Comparison of ENCODE assay signal across 9 mouse cellular contexts in the genomic region with DNA sequence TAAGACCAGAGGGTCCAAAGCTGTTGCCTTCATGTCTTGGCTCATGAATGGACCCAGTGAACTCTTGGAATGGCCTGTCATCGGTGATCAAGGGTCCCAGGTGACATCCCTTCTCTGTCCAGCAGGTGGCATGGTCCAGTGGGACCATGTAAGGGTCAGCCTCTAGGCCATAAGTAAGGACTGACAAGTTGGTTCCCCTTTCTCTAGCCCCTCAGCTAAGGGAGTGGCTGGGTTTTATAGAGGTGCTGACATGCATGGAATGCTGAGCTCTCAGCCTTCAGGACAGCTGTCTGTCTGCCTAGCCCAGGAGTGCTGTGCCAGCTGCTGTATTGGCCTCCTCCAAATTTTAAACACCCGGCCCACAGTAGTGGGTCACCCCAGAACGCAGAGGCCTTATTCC. TPM values are rescaled to one million over a fixed set of nuclear protein-coding genes. Genes with fewer than 3 reads are reported as not detected.
DNase-seq lines count a peak whose midpoint lies in the region; ATAC-seq and TF ChIP-seq lines count a peak whose summit lies in the region.
"Had no signal": no experiment of that assay in that cellular context is flagged by ENCODE, and none has a peak within 500 bp of the region (broad histone marks: within the 10 kb centered on the region; RNA-seq: fewer than 3 reads in every experiment).

No protein-coding gene starts in this region.

- H3K79me2 ChIP-seq in liver, adult 2 months (ENCODE audit: control insufficient read depth, insufficient read depth, low read length): no peaks in the 10 kb centered on the region

- no peak for TF ChIP-seq POLR2A in liver, adult 2 months (IDR thresholded peaks at IDR 0.05; ENCODE audit: extremely low read depth, insufficient read depth, low read length)

- H3K36me3 ChIP-seq in liver, adult 2 months (ENCODE audit: control insufficient read depth, insufficient read depth, low read length): no peaks in the 10 kb centered on the region
- no peaks in the 10 kb centered on the region for H3K36me3 ChIP-seq in liver, embryonic 12.5 days

- H3K4me3 ChIP-seq in liver, adult 2 months (ENCODE audit: insufficient read depth, low read depth, low read length): no peak overlapping the region
- no peak overlapping the region for H3K4me3 ChIP-seq in liver, embryonic 12.5 days

- peak; percentile 74 for TF ChIP-seq CTCF in liver, adult 2 months (IDR thresholded peaks at IDR 0.05; ENCODE audit: low read depth, low read length)

- no peak overlapping the region for H3K9ac ChIP-seq in liver, adult 2 months (ENCODE audit: low read depth, low read length)
- no peak overlapping the region for H3K9ac ChIP-seq in liver, embryonic 12.5 days

- no peaks in the 10 kb centered on the region for H3K27me3 ChIP-seq in liver, adult 2 months (ENCODE audit: control insufficient read depth, insufficient read depth, low read length)
- peaks cover 26% of the 10 kb centered on the region for H3K27me3 ChIP-seq in liver, embryonic 12.5 days (replicated peaks)

- H3K27ac ChIP-seq in liver, adult 2 months (replicated peaks; ENCODE audit: insufficient read depth, low read depth, low read length): no peak overlapping the region
- H3K27ac ChIP-seq in liver, embryonic 12.5 days: no peak overlapping the region

- H3K9me3 ChIP-seq in liver, embryonic 12.5 days (replicated peaks): no peaks in the 10 kb centered on the region

- ATAC-seq in liver, embryonic 12.5 days: no peak
- ATAC-seq in hematopoietic stem cell, adult 5-6 weeks (replicated peaks in 1 of 2; ENCODE audit: insufficient read depth in 1 of 2, low FRiP score in 2 of 2, low TSS enrichment in 1 of 2, low read depth in 1 of 2, poor library complexity in 2 of 2, severe bottlenecking in 2 of 2): peak; percentile 43 to 58; a peak in 3 of 4 replicates

- WGBS in liver, adult 2 months: 70% methylated on average over 3 of the region's 3 CpGs
- 52% methylated on average over 3 of the region's 3 CpGs for WGBS in liver, embryonic 12.5 days (ENCODE audit: insufficient replicate concordance)

- peak; percentile 40 to 43 for DNase-seq in adrenal gland, adult 18-20 months (ENCODE audit: low spot score in 2 of 2)
- DNase-seq in adrenal gland, adult 2 months: no peak
- peak; percentile 34 for DNase-seq in liver, adult 2 months (ENCODE audit: extremely low read depth, low read depth, low spot score)
- peak; percentile 37 for DNase-seq in c-Kit-positive CD71-negative TER-119-negative erythroid progenitor cells, embryonic 14.5 days (ENCODE audit: low read depth)
- DNase-seq in lung, postnatal 25 days (ENCODE audit: low spot score): peak; percentile 56
- no peak for DNase-seq in right cerebral cortex, postnatal 36 days (ENCODE audit: low spot score in 2 of 2)

- no peak overlapping the region for H3K4me2 ChIP-seq in liver, embryonic 12.5 days

- H3K4me1 ChIP-seq in liver, adult 2 months (ENCODE audit: control insufficient read depth, insufficient read depth, low read length): 0 out of 2 replicates have a peak, but pooled peaks cover 3% of the 10 kb centered on the region
- peaks cover 12% of the 10 kb centered on the region for H3K4me1 ChIP-seq in liver, embryonic 12.5 days

RNA-seq across cellular contexts. Expression of a gene that starts 3.5 kb away (rescaled TPM):
- not detected for total RNA-seq in adrenal gland, adult 18-20 months (2021)
- not detected for total RNA-seq in adrenal gland, adult 2 months (2021)
- 0.08 TPM in 1 of 2 replicates, not detected in the other for polyA plus RNA-seq in adrenal gland, adult 2 months (2012; rRNA removed)
- total RNA-seq in liver, adult 2 months (2014; rRNA removed): not detected in 2 replicates
- polyA plus RNA-seq in liver, adult 2 months (2012; rRNA removed): not detected in 2 replicates
- 0.14 and 0.90 TPM in 2 replicates for polyA plus RNA-seq in liver, embryonic 12.5 days (2016; fragmentation: Nextera tagmentation; extraction: Ambion mirVana)
- not detected in 2 replicates for total RNA-seq in hematopoietic stem cell, adult 5-6 weeks (2017)
- polyA plus RNA-seq: stomach, embryonic 14.5 days had no signal

RNA-seq across cellular contexts. Expression of a gene that starts 3.7 kb away (rescaled TPM):
- 10 to 100 TPM; 20.4 to 23.7 TPM for total RNA-seq in adrenal gland, adult 18-20 months (2021)
- total RNA-seq in adrenal gland, adult 2 months (2021): 10 to 100 TPM; 24.8 to 25.4 TPM
- polyA plus RNA-seq in adrenal gland, adult 2 months (2012; rRNA removed): 20.9 and 28.5 TPM in 2 replicates
- total RNA-seq in liver, adult 2 months (2014; rRNA removed): 3.5 and 4.4 TPM in 2 replicates
- polyA plus RNA-seq in liver, adult 2 months (2012; rRNA removed): 4.4 and 6.7 TPM in 2 replicates
- 0.77 and 1.3 TPM in 2 replicates for polyA plus RNA-seq in liver, embryonic 12.5 days (2016; fragmentation: Nextera tagmentation; extraction: Ambion mirVana)
- total RNA-seq in hematopoietic stem cell, adult 5-6 weeks (2017): 2.3 TPM in 1 of 2 replicates, not detected in the other

RNA-seq across cellular contexts. Expression of a gene that starts 47.7 kb away (rescaled TPM):
- total RNA-seq in adrenal gland, adult 18-20 months (2021): 1 to 10 TPM in 1 of 2 experiments, under 1 TPM in 1; 0.33 to 1.1 TPM
- total RNA-seq in adrenal gland, adult 2 months (2021): under 1 TPM; 0.76 to 0.78 TPM
- polyA plus RNA-seq in adrenal gland, adult 2 months (2012; rRNA removed): 1.7 and 2.5 TPM in 2 replicates
- 0.34 and 0.46 TPM in 2 replicates for total RNA-seq in liver, adult 2 months (2014; rRNA removed)
- polyA plus RNA-seq in liver, adult 2 months (2012; rRNA removed): 0.39 and 0.50 TPM in 2 replicates
- 0.31 and 0.36 TPM in 2 replicates for polyA plus RNA-seq in liver, embryonic 12.5 days (2016; fragmentation: Nextera tagmentation; extraction: Ambion mirVana)
- 1.2 and 5.8 TPM in 2 replicates for total RNA-seq in hematopoietic stem cell, adult 5-6 weeks (2017)

Comparison
In these comparisons a context has a peak if more than half of its experiments do, and no peak if none do; other contexts are left out.
1. DNase-seq: peak in adrenal gland, adult 18-20 months (2 of 2), liver, adult 2 months (single experiment), c-Kit-positive CD71-negative TER-119-negative erythroid progenitor cells, embryonic 14.5 days (single experiment) and lung, postnatal 25 days (single experiment); none in adrenal gland, adult 2 months (single experiment) and right cerebral cortex, postnatal 36 days (0 of 2).